Mouse (Mus musculus): ENCODE results near the gene Fgfrl1.
"Not testable (repeated sequence)": the region's sequence is repeated elsewhere in the genome, so short reads cannot be mapped to it uniquely, and the experiment has no call there.

Gene Fgfrl1

GRCm38 (mm10) chr5:108744629-108745028 lies 52.4 kb downstream of the Fgfrl1 start:
- no peak for ATAC-seq (ENCODE audit: insufficient number of reproducible peaks, low FRiP score, low TSS enrichment)

DNA sequence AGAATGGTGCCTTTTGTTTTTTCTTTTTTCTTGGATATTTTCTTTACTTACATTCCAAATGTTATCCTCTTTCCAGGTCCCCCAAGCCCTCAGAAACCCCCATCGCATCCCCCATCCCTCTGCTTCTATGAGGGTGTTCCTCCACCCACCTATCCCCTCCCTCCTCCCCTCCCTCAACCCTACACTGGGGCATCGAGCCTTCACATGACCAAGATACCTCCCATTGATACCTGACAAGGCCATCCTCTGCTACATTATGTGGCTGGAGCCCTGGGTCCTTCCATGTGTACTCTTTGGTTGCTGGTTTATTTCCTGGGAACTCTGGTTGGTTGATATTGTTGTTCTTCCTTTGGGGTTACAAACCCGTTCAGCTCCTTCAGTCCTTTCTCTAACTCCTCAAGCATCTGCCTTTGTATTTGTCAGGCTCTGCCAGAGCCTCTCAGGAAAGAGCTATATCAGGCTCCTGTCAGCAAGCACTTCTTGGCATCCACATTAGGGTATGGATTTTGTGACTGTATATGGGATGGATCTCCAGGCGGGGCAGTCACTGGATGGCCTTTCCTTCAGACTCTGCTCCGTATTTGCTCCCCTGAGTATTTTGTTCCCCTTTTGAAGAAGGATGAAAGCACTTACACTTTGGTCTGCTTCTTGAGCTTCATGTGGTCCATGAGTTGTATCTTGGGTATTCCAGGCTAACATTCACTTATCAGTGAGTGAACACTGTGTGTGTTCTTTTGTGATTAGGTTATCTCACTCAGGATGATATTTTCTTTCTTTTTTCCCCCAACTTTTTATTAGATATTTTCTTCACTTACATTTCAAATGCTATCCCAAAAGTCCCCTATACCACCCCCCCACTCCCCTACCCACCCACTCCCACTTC lies 58.4 kb downstream of the Fgfrl1 start:
- ATAC-seq (ENCODE audit: insufficient number of reproducible peaks, low FRiP score, low TSS enrichment): no peak

- not testable (repeated sequence) for ATAC-seq (ENCODE audit: insufficient number of reproducible peaks, low FRiP score, low TSS enrichment)
These were observed 59.1 kb downstream of the Fgfrl1 start for GRCm38 (mm10) chr5:108751258-108751657.
